Mouse (Mus musculus): Measurements from ENCODE around the gene Trio. TPM values are rescaled to one million over a fixed set of nuclear protein-coding genes. Genes with fewer than 3 reads are reported as not detected.
A peak's percentile ranks its signal among the peaks of the same experiment; 100 is the strongest.
"Not testable (repeated sequence)": the region's sequence is repeated elsewhere in the genome, so short reads cannot be mapped to it uniquely, and the experiment has no call there.

Gene Trio
- polyA plus RNA-seq, 1 experiment from 2014 or later: 25.5 TPM

DNA sequence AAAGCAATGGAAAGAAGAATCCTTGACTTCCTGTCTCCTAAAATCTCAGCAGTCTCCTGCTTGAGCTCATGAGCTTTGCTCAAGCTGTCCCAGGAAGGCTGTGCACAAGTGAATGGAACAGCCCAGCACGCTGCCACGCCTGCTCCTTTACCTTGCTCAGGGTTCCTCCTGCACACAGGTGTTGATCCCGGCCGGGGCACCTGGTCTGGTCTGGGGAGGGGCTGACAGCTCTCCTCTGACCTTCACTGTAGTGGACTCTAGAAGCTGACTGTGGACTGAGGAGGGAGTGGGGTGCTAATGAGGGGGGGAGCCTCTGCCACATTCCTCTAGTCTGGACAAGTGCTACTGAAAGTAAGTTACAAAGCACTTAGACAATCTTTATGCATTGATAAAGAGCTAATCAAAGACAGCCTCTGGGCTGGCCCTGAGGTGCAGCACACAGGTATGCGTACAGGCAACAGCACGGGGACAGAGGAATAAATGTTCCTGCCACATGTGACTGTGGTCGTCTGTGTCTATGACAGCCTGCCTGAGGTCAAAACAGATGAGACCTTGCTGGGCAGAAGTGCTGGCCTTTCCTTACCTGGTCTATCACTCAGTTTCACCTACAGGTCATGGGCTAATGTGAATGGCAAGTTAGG lies 167.3 kb downstream of the Trio start:
- 85% methylated on average over 7 of the region's 7 CpGs for WGBS
- H3K27ac ChIP-seq: peak overlapping the region; percentile 3; the same call in 1 of the 2 replicates
- peaks cover 17% of the 10 kb centered on the region for H3K4me1 ChIP-seq (replicated peaks)
- no peaks in the 10 kb centered on the region for H3K9me3 ChIP-seq
- H3K4me3 ChIP-seq: no peak overlapping the region
- H3K27me3 ChIP-seq (ENCODE audit: insufficient read depth, poor library complexity, severe bottlenecking): no peaks in the 10 kb centered on the region
- DNase-seq (ENCODE audit: low spot score): no peak
- peaks cover 76% of the 10 kb centered on the region for H3K36me3 ChIP-seq

DNA sequence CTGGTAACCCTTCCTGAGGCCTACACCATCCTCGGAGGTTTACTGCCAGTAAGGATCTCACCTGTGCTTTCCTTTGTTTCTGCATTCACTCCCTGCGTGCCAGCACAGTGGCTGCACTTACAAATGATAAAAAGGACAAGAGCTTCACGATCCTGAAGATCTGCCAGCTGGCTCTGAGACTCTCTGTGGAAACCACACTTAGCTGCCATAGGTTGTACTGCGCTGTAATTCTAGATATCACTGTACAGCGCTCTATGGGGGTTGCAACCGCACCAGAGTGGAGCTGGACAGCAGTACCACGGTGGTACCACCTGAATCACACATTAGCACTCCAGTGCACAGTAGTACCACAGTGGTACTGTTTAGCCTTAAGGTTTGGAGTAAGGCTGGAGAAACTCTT lies 168.4 kb downstream of the Trio start:
- H3K4me1 ChIP-seq (replicated peaks): peaks cover 17% of the 10 kb centered on the region
- peaks cover 80% of the 10 kb centered on the region for H3K36me3 ChIP-seq
- no peak overlapping the region for H3K4me3 ChIP-seq
- no peak overlapping the region for H3K27ac ChIP-seq
- DNase-seq (ENCODE audit: low spot score): no peak
- no peaks in the 10 kb centered on the region for H3K27me3 ChIP-seq (ENCODE audit: insufficient read depth, poor library complexity, severe bottlenecking)
- H3K9me3 ChIP-seq: no peaks in the 10 kb centered on the region
- WGBS: 88% methylated on average over 7 of the region's 7 CpGs

DNA sequence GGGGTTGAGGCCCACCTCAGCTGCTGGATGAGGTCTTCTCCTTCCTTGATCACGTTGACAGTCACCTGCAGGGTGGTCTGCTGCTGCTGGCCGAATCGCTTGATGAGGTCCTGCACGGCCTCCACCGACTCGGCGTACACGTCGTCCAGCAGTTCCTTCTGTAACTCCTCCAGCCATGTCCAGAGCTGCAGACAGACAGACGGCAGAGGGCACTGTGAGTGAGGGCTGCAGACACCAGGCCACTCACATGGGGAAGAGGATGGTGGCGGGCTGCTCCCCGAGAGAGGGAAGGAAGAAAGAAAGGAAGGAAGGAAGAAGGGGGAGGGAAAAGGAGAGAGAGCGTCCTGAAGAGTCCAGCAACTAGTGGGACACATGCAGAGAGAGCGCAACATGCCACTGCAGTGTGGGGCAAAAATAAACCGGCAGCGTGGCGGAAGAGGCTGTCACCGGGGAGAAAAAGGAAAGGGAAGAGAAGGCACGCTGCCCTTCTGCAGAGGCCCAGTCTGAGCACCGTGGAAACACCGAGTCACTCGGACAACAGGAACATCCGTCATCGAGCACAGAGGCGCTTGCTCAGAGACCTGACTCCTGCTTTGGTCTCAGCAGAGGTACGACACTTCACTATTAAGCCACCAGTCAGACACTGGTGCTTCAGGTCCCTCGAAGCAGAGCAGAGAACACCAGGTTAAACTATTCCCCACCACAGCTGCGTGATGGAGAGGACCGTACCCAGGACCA lies 169.4 kb downstream of the Trio start:
- peaks cover 80% of the 10 kb centered on the region for H3K36me3 ChIP-seq
- no peaks in the 10 kb centered on the region for H3K9me3 ChIP-seq
- peak overlapping the region; percentile 24; the same call in 1 of the 2 replicates for H3K27ac ChIP-seq
- WGBS: 59% methylated on average over 29 of the region's 29 CpGs
- no peak overlapping the region for H3K4me3 ChIP-seq
- H3K27me3 ChIP-seq (ENCODE audit: insufficient read depth, poor library complexity, severe bottlenecking): no peaks in the 10 kb centered on the region
- peaks cover 17% of the 10 kb centered on the region for H3K4me1 ChIP-seq (replicated peaks)
- DNase-seq (ENCODE audit: low spot score): no peak

DNA sequence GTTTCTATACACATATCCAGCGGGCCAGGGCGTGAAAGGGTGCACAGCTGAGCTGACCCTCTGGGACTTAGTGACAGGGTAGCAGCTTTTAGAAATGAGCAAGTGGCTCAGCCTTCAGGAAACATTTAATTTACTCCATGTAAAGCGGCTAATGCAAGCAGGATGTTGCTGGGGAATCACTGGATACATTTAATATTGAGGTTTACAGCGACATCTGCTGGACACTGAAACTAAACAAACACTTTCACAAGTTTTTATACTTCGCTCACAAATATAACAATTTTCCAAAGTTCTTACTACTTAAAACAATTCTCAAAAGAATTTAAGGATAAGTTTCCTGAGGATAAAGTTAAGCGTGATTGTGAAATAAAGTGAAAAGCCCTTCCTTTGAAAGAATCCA lies 174.3 kb downstream of the Trio start:
- DNase-seq (ENCODE audit: low spot score): no peak
- no peak overlapping the region for H3K4me3 ChIP-seq
- no peaks in the 10 kb centered on the region for H3K9me3 ChIP-seq
- H3K27ac ChIP-seq: no peak overlapping the region
- WGBS: 85% methylated on average over 6 of the region's 6 CpGs
- H3K27me3 ChIP-seq (ENCODE audit: insufficient read depth, poor library complexity, severe bottlenecking): no peaks in the 10 kb centered on the region
- H3K4me1 ChIP-seq (replicated peaks): peaks cover 11% of the 10 kb centered on the region
- peaks cover 99% of the 10 kb centered on the region for H3K36me3 ChIP-seq

DNA sequence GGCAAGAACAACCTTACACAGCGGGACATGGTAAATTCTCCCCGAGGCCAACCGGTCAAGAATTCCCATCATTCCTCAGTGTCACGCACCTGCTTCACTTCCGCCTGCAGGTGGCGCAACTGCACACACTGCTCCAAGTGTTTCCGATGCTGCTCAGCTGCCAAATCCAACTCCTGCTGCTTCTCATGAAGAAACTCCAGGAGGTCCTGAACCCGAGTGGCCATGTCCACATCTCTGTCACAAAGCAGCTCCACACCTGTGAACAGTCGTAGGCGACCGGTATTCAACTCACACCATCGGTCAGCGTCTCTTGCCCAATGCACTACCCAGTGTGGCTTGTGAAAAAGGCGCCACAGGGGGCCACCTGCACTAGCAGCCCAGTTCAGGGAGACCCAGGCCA lies 174.7 kb downstream of the Trio start:
- Histone ChIP-seq H3K9me3 (no peaks in the 10 kb centered on the region), H3K4me1 (replicated peaks) (peaks cover 7% of the 10 kb centered on the region), H3K4me3 (no peak overlapping the region), H3K36me3 (peaks cover 99% of the 10 kb centered on the region), H3K27ac (no peak overlapping the region), H3K27me3 (ENCODE audit: insufficient read depth, poor library complexity, severe bottlenecking) (no peaks in the 10 kb centered on the region)
- DNase-seq (ENCODE audit: low spot score): peak; percentile 14
- WGBS: 88% methylated on average over 14 of the region's 14 CpGs

DNA sequence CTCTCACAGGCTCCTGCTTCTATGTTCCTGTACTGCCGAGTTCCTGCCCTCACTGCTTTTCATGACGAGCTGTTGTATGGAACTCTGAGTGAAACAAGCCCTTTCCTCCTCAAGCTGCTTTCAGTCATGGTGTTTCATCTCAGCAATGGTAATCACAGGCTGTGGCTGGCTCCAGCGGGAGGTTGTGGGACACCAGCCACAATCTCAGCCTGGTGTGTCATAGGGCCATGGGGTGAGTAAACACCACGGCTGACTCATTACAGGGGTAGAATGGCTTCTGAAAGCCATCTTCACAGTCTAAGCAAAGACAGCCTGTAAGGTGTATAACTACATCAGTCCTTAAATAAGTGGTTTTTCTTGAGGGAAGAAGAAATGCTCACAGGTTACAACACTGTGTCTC lies 175.7 kb downstream of the Trio start:
- DNase-seq (ENCODE audit: low spot score): no peak
- no peaks in the 10 kb centered on the region for H3K9me3 ChIP-seq
- H3K27me3 ChIP-seq (ENCODE audit: insufficient read depth, poor library complexity, severe bottlenecking): no peaks in the 10 kb centered on the region
- peaks cover 99% of the 10 kb centered on the region for H3K36me3 ChIP-seq
- H3K27ac ChIP-seq: no peak overlapping the region
- H3K4me1 ChIP-seq (replicated peaks): no peaks in the 10 kb centered on the region
- 87% methylated on average over 4 of the region's 4 CpGs for WGBS
- no peak overlapping the region for H3K4me3 ChIP-seq

DNA sequence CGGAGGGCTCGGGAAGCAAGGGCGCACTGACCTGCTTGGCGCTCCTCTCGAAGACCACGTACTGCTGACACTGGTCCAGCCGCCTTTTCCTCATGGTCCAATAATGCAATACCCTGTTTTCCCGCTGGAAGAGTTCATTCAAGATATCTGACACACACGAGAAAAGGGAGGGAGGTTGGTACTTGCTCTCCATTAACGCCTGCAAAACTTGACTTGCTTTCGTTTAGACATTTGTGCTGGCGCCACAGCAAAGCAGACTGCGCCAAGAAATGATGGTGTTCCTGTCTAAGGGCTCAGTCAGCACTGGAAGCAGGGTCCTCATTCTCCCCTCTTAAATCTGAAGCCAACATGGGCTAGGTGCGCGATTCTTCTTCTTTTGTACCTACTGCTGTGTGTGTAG lies 184.0 kb downstream of the Trio start:
- H3K36me3 ChIP-seq: peaks cover 99% of the 10 kb centered on the region
- H3K4me3 ChIP-seq: no peak overlapping the region
- H3K4me1 ChIP-seq (replicated peaks): no peaks in the 10 kb centered on the region
- no peak for DNase-seq (ENCODE audit: low spot score)
- H3K27me3 ChIP-seq (ENCODE audit: insufficient read depth, poor library complexity, severe bottlenecking): no peaks in the 10 kb centered on the region
- WGBS: 93% methylated on average over 15 of the region's 15 CpGs
- no peaks in the 10 kb centered on the region for H3K9me3 ChIP-seq
- H3K27ac ChIP-seq: no peak overlapping the region

DNA sequence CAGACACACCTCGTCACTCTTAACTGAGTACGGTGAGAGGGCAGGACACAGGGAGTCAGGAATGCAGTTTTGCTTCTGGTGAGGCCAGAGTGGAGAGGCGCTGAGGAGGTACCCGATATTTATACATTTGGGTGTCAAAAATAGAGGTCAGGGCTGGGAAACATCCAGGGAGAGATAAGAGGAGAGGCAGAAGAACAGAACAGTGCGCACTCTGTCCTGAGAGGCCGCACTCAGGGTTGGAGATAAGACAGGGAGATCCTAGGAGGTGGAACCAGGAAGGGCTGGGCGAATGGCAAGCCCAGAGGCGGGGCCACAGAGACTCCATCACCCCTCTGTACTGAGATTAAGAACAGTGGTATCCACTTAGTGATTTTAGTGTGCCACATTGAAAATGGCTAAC lies 185.1 kb downstream of the Trio start:
- H3K4me1 ChIP-seq (replicated peaks): no peaks in the 10 kb centered on the region
- 91% methylated on average over 8 of the region's 8 CpGs for WGBS
- no peaks in the 10 kb centered on the region for H3K27me3 ChIP-seq (ENCODE audit: insufficient read depth, poor library complexity, severe bottlenecking)
- DNase-seq (ENCODE audit: low spot score): no peak
- H3K9me3 ChIP-seq: no peaks in the 10 kb centered on the region
- H3K27ac ChIP-seq: no peak overlapping the region
- peaks cover 99% of the 10 kb centered on the region for H3K36me3 ChIP-seq
- H3K4me3 ChIP-seq: no peak overlapping the region

DNA sequence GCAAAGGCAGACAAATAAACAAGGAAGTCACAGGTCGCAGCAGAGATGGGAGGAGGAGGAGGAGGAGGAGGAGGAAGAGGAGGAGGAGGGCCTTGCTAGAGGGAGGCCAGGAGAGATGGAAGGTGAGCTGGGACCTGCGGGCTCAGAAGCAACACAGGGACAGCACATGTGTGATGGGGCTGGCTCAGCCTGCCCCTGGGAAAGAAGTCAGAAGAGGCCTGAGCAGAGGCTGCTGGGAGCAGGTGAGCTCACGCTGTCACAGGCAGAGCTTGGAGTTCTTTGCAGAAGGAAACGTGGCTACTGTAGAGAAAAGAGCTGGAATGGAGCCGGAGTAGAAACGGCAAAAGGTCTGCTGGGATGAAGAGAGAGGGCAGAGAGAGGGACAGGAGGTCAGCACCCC lies 185.5 kb downstream of the Trio start:
- H3K4me1 ChIP-seq (replicated peaks): no peaks in the 10 kb centered on the region
- no peak for DNase-seq (ENCODE audit: low spot score)
- no peak overlapping the region for H3K4me3 ChIP-seq
- H3K9me3 ChIP-seq: no peaks in the 10 kb centered on the region
- no peak overlapping the region for H3K27ac ChIP-seq
- no peaks in the 10 kb centered on the region for H3K27me3 ChIP-seq (ENCODE audit: insufficient read depth, poor library complexity, severe bottlenecking)
- H3K36me3 ChIP-seq: peaks cover 99% of the 10 kb centered on the region
- 85% methylated on average over 6 of the region's 6 CpGs for WGBS

DNA sequence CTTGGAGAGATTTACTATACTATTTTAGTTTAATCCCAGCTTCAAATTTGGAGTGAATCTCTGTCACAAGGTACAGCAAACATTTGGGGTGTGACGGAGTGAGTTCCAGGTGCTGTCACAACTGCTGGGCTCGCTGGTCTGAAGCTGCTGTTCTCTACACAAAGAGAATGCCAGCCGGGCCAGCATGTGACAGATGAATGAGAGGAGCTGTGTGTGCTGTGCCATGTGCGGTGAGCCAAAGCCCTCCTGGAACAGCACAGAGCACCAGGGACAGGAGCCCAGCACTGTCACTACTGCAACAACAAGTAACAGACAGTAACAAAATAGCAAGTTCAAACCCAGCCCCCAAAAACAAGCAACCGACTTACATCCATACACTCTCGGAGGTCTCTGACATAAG lies 194.0 kb downstream of the Trio start:
- no peak for DNase-seq (ENCODE audit: low spot score)
- Histone ChIP-seq H3K27me3 (ENCODE audit: insufficient read depth, poor library complexity, severe bottlenecking) (no peaks in the 10 kb centered on the region), H3K9me3 (no peaks in the 10 kb centered on the region), H3K4me3 (no peak overlapping the region), H3K4me1 (replicated peaks) (no peaks in the 10 kb centered on the region), H3K27ac (no peak overlapping the region), H3K36me3 (peaks cover 89% of the 10 kb centered on the region)
- WGBS: 88% methylated on average over 6 of the region's 6 CpGs

DNA sequence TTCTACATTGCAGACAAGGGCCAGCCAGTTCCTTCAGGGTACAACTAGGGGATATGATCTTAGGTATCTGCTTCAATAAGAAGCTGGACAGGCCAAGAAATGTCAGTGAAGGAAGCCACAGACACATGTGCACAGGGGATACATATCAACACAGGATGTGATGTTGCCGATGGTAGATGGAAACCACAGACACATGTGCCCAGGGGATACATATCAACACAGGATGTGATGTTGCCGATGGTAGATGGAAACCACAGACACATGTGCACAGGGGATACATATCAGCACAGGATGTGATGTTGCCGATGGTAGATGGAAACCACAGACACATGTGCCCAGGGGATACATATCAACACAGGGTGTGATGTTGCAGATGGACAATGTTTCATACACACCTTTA lies 197.8 kb downstream of the Trio start:
- not testable (repeated sequence) for H3K4me1 ChIP-seq (replicated peaks); H3K27me3 ChIP-seq (ENCODE audit: insufficient read depth, poor library complexity, severe bottlenecking); H3K4me3 ChIP-seq; H3K9me3 ChIP-seq; DNase-seq (ENCODE audit: low spot score); H3K27ac ChIP-seq
- 95% methylated on average over 3 of the region's 3 CpGs for WGBS
- H3K36me3 ChIP-seq: peaks cover 99% of the 10 kb centered on the region

DNA sequence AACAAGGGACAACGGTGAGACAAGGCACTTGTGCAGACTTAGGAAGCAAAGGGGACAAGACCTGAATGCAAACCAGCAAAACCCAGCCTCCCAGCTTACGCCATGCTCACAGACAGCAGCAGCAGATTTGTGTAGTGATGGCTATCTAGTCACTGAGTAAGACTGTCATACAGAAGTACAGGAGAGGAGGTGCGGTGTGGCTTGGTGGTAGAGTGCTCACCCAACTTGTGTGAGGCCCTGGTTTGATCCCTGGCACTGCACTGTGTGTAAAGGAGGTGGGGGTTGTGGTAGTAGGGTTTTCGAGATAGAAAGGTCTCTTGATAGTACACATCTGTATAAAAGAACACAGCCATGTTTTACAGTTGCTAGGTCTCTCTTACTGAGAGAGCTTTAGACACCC lies 198.8 kb downstream of the Trio start:
- WGBS: 95% methylated on average over 4 of the region's 4 CpGs

DNA sequence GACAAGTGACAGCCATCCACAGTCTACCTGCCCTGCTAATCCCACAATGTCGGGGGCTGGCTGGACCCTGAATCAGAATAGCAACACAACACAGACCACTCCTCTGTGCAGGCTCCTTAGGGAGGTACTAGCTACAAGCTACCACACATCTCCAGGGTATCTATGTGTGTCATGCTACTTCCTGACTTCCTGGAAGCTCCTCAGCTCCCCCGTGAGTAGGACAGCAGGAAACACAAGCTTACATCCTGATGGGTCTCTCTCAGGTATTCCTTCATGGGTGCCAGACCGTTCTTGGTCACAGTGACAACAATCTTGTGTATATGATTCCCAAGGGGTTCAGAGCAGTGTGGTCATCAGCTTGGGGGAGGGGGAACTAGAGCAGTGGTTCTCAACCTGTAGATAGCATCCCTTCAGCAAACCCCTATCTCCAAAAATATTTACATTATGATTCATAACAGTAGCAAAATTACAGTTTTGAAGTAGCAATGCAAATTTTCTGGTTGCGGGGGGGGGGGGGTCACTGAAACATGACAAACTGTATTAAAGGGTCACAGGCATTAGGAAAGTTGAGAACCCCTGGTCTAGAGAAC lies 199.5 kb downstream of the Trio start:
- Histone ChIP-seq H3K27me3 (ENCODE audit: insufficient read depth, poor library complexity, severe bottlenecking) (no peaks in the 10 kb centered on the region), H3K27ac (no peak overlapping the region), H3K4me3 (no peak overlapping the region), H3K36me3 (peaks cover 99% of the 10 kb centered on the region), H3K9me3 (no peaks in the 10 kb centered on the region), H3K4me1 (replicated peaks) (no peaks in the 10 kb centered on the region)
- WGBS: 90% methylated on average over 4 of the region's 4 CpGs
- no peak for DNase-seq (ENCODE audit: low spot score)

More for the DNA sequence above, 198.8 kb downstream of the Trio start:
- H3K36me3 ChIP-seq: peaks cover 99% of the 10 kb centered on the region
- H3K9me3 ChIP-seq: no peaks in the 10 kb centered on the region
- no peaks in the 10 kb centered on the region for H3K4me1 ChIP-seq (replicated peaks)
- no peak overlapping the region for H3K4me3 ChIP-seq
- DNase-seq (ENCODE audit: low spot score): no peak
- H3K27ac ChIP-seq: no peak overlapping the region
- no peaks in the 10 kb centered on the region for H3K27me3 ChIP-seq (ENCODE audit: insufficient read depth, poor library complexity, severe bottlenecking)

Data from hindbrain, embryonic 10.5 days (tissue).